Mouse (Mus musculus): ENCODE results near the gene Sec14l2. TPM values are rescaled to one million over a fixed set of nuclear protein-coding genes. Genes with fewer than 3 reads are reported as not detected.
A peak's percentile ranks its signal among the peaks of the same experiment; 100 is the strongest.

Sec14l2 gene
- polyA plus RNA-seq, 1 experiment = 32.2 TPM

DNA sequence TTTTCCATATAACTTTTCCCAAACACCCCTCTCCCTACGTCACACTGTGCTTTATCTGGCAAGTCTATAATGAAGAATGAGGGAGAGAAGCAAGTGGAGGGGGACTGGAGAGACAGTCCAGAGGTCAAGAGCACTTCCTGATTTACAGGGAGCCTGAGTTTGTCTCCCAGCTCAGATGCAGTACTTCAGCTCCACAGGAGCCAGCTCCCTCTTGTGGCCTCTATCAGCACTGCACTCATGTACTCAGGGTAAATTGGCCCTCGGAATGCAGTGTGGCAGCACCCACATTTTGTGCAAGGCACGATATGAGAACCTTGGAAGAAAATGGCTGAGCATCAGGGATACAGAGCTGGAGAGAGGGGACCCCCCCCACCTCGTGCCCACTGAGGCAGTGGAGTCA lies 43.0 kb downstream of the Sec14l2 start:
- DNase-seq = peak; percentile 33 to 53
- Histone ChIP-seq H3K4me1 (ENCODE audit: control insufficient read depth, insufficient read depth, low read length) (no peaks in the 10 kb centered on the region), H3K4me3 (replicated peaks; ENCODE audit: insufficient read depth, low read depth, low read length) (no peak overlapping the region), H3K27me3 (ENCODE audit: control insufficient read depth, insufficient read depth, low read length) (no peaks in the 10 kb centered on the region), H3K27ac (ENCODE audit: insufficient read depth, low read length) (no peak overlapping the region)
- TF ChIP-seq POLR2A (IDR thresholded peaks at IDR 0.05; ENCODE audit: borderline replicate concordance, insufficient read depth, low read length) = no peak
- peak; percentile 82 for TF ChIP-seq CTCF (IDR thresholded peaks at IDR 0.05; ENCODE audit: borderline replicate concordance, insufficient read depth, low read depth, low read length)
- WGBS = 11% methylated on average over 4 of the region's 4 CpGs

DNA sequence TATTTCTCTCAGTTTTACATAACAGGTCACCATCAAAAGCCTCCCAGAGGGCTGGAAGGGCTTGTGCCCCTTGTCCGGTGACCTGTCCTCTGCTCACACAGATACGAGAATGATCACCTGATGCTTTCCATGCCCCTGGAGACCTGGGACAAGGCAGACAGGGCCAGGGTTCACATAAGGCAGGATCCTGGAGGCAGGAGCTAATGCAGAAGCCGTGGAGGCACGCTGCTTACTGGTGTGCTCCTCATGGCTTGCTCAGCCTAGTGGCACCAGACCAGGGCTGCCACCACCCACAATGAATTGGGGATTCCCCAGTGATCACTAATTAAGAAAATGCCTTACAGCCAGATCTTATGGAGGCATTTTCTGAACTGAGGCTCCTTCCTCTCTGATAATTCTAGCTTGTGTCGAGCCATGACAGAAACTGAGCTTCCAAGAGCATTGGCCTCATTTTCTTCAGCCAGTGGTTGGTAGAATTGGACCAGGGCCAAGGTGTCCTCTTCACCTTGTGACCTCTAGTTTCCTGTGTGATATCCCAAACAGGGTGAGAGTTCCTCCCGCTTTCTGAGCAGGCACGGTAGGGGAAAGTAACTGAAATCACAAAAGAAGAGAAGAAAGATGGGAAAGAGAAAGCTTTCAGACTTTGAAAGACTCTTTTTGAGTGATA lies 44.8 kb downstream of the Sec14l2 start:
- Histone ChIP-seq H3K27me3 (ENCODE audit: control insufficient read depth, insufficient read depth, low read length) (no peaks in the 10 kb centered on the region), H3K4me3 (replicated peaks; ENCODE audit: insufficient read depth, low read depth, low read length) (no peak overlapping the region), H3K4me1 (ENCODE audit: control insufficient read depth, insufficient read depth, low read length) (no peaks in the 10 kb centered on the region), H3K27ac (ENCODE audit: insufficient read depth, low read length) (no peak overlapping the region)
- DNase-seq = no peak
- WGBS = 79% methylated on average over 7 of the region's 7 CpGs
- TF ChIP-seq CTCF (IDR thresholded peaks at IDR 0.05; ENCODE audit: borderline replicate concordance, insufficient read depth, low read depth, low read length) = no peak
- TF ChIP-seq POLR2A (IDR thresholded peaks at IDR 0.05; ENCODE audit: borderline replicate concordance, insufficient read depth, low read length) = no peak

DNA sequence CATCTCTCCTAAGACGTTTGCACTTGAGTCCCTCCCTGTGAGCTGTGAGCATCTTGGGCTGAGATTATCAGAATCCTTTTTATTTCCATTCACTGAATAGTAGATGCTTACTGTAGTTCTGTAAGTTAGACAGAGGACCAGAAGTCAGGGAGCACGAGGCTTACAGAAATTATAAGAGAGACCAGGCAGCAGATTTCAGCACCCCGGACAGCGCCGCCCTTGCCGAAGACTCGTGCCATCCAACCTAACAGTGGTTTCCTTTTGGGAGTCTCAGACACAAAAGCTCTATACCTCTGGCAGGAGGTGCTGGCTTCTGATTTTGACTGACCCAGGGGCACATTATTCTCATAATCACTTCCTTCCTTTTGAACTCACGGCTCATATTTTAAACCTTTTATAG lies 46.6 kb downstream of the Sec14l2 start:
- Histone ChIP-seq H3K27me3 (ENCODE audit: control insufficient read depth, insufficient read depth, low read length) (no peaks in the 10 kb centered on the region), H3K4me3 (replicated peaks; ENCODE audit: insufficient read depth, low read depth, low read length) (no peak overlapping the region), H3K27ac (ENCODE audit: insufficient read depth, low read length) (no peak overlapping the region), H3K4me1 (ENCODE audit: control insufficient read depth, insufficient read depth, low read length) (no peaks in the 10 kb centered on the region)
- TF ChIP-seq CTCF (IDR thresholded peaks at IDR 0.05; ENCODE audit: borderline replicate concordance, insufficient read depth, low read depth, low read length) (no peak), POLR2A (IDR thresholded peaks at IDR 0.05; ENCODE audit: borderline replicate concordance, insufficient read depth, low read length) (no peak)
- DNase-seq = no peak
- 25% methylated on average over 8 of the region's 8 CpGs for WGBS

DNA sequence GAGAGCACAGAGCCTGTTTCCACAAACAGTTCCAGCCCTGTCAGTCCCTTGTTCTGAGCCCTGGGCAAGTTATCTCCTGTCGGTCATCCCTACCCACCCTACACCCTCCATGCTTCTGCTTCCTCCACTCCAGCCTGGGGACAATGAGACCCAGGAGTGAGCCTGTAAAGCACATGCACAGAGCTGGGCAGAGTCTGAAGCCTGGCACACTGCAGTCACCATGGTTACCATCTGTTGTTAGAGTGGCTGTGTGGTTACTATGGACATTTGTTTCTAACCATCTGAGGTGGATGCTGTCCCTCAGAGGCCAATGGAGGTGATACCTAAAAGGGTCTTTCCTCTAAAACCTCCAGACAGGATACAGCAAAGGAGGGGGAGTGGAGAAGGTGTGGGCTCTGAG lies 53.6 kb downstream of the Sec14l2 start:
- H3K4me1 ChIP-seq (ENCODE audit: control insufficient read depth, insufficient read depth, low read length) = no peaks in the 10 kb centered on the region
- DNase-seq = no peak
- TF ChIP-seq POLR2A (IDR thresholded peaks at IDR 0.05; ENCODE audit: borderline replicate concordance, insufficient read depth, low read length) (no peak), CTCF (IDR thresholded peaks at IDR 0.05; ENCODE audit: borderline replicate concordance, insufficient read depth, low read depth, low read length) (no peak)
- H3K27ac ChIP-seq (ENCODE audit: insufficient read depth, low read length) = no peak overlapping the region
- 45% methylated on average over 1 of the region's 1 CpGs for WGBS
- H3K4me3 ChIP-seq (replicated peaks; ENCODE audit: insufficient read depth, low read depth, low read length) = no peak overlapping the region
- no peaks in the 10 kb centered on the region for H3K27me3 ChIP-seq (ENCODE audit: control insufficient read depth, insufficient read depth, low read length)

DNA sequence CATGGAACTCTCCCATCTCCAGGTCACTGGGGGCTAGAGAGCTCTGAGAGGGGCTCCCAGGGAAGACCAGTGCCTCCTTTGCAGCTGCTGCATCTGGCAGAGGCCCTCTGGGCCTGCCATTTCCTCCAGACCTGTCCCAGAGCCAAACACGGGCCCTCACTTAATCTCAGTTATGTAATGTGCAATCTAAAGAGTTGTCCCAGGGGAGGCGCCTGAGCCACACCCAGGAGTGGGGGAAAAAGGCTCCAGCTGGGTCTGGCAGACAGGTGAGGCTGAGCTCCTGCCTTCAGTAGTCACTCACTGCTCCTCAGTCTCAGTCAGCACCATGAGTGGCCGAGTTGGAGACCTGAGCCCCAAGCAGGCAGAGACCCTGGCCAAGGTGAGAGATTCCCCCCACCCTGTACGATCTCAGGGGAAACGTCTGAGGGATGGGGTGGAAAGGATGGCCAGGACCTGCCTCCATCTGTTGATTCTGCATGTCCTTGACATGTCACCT lies 58.5 kb downstream of the Sec14l2 start, which contains the start of gene Sec14l3:
Gene Sec14l3 (plus strand): TSS at position 215 of the 496 bp plus-strand sequence.
- no peak within 1 kb of the TSS for H3K27ac ChIP-seq (ENCODE audit: insufficient read depth, low read length)
- H3K4me1 ChIP-seq (ENCODE audit: control insufficient read depth, insufficient read depth, low read length) = no peaks in the 10 kb centered on the region
- no peak within 1 kb of the TSS for H3K4me3 ChIP-seq (replicated peaks; ENCODE audit: insufficient read depth, low read depth, low read length)
- H3K27me3 ChIP-seq (ENCODE audit: control insufficient read depth, insufficient read depth, low read length) = no peaks in the 10 kb centered on the region
- TF ChIP-seq POLR2A (IDR thresholded peaks at IDR 0.05; ENCODE audit: borderline replicate concordance, insufficient read depth, low read length) = no peak
- no peak for DNase-seq
- 49% methylated on average over 5 of the region's 5 CpGs for WGBS

DNA sequence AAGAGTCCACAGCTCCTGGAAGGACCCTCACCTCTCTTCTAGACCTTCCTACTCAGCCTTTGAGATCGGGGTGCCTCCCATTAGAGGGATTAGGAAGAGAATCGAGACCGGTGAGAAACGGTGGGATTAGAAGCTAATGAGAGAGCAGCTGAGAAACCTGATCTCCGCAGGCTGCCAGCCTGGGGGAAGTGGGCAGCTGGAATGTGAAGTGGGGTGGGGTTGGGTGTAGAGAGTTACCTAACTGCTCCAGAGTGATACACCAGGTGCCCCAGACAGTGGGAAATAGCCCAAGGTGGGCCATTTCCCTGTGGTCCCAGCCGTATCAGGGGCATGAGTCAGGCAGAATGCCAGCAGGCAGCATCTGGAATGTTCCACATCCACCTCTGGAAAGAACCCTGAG lies 60.2 kb downstream of the Sec14l2 start:
- no peak overlapping the region for H3K27ac ChIP-seq (ENCODE audit: insufficient read depth, low read length)
- no peak overlapping the region for H3K4me3 ChIP-seq (replicated peaks; ENCODE audit: insufficient read depth, low read depth, low read length)
- WGBS = 70% methylated on average over 6 of the region's 6 CpGs

DNA sequence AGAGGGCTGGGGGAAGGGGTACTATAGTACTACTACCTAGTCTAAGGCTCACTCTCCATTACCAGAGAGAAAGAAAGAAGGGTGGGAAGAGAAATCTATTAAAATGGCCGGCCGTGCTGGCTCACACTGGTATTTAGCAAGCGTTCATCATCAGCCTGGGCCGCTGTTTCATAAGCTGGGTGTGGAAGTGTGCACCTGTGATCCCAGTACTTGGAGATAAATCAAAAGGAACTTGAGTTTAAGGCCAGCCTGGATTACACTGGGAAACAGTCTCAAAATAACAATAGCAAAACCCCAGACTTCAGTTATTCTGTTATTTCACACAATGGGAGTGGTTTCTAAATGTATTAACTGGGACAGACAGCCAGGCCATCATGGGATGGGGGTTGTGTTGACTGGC lies 60.7 kb downstream of the Sec14l2 start:
- TF ChIP-seq POLR2A (IDR thresholded peaks at IDR 0.05; ENCODE audit: borderline replicate concordance, insufficient read depth, low read length) (no peak), CTCF (IDR thresholded peaks at IDR 0.05; ENCODE audit: borderline replicate concordance, insufficient read depth, low read depth, low read length) (no peak)
- WGBS = 91% methylated on average over 4 of the region's 4 CpGs

More for the DNA sequence above, 60.2 kb downstream of the Sec14l2 start:
- H3K4me1 ChIP-seq (ENCODE audit: control insufficient read depth, insufficient read depth, low read length) = no peaks in the 10 kb centered on the region
- TF ChIP-seq CTCF (IDR thresholded peaks at IDR 0.05; ENCODE audit: borderline replicate concordance, insufficient read depth, low read depth, low read length) (no peak), POLR2A (IDR thresholded peaks at IDR 0.05; ENCODE audit: borderline replicate concordance, insufficient read depth, low read length) (no peak)
- H3K27me3 ChIP-seq (ENCODE audit: control insufficient read depth, insufficient read depth, low read length) = no peaks in the 10 kb centered on the region
- DNase-seq = no peak

DNA sequence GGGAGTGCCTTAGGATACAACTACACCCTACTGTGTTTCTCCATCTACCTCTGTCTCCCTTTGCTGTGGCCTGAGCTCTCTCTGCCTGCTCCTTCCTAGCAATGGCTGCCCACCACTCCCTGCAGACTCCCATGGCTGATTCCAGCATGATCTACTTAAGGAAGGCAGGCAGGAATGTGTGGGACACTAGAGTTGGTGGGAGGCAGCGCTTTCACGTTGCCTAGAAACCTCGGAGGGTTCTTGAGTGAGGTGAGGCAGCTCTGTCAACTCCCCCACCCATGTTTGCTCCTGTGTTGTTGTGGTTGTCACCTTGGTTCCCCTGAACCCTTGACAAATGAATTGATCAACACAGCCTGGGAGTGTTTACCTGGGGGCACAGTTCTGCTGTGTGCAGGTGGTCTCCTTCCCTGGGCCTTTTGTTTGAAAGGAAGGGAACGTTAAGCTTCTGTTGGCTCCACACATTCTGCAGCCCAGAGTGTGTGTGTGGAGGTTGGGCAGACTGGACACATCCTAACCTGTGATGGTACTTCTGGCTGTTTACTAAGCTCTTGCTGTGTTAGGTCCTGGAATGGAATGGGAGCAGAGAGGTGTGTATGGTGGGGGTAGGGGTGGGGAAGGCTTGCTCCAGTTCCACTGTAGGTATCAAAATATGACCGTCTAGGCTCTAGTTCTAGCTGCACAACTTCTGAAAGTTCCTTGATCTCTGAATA lies 62.2 kb downstream of the Sec14l2 start:
- H3K27ac ChIP-seq (ENCODE audit: insufficient read depth, low read length) = no peak overlapping the region
- TF ChIP-seq POLR2A (IDR thresholded peaks at IDR 0.05; ENCODE audit: borderline replicate concordance, insufficient read depth, low read length) (no peak), CTCF (IDR thresholded peaks at IDR 0.05; ENCODE audit: borderline replicate concordance, insufficient read depth, low read depth, low read length) (no peak)
- no peak for DNase-seq
- no peak overlapping the region for H3K4me3 ChIP-seq (replicated peaks; ENCODE audit: insufficient read depth, low read depth, low read length)
- no peaks in the 10 kb centered on the region for H3K4me1 ChIP-seq (ENCODE audit: control insufficient read depth, insufficient read depth, low read length)
- 78% methylated on average over 5 of the region's 5 CpGs for WGBS
- H3K27me3 ChIP-seq (ENCODE audit: control insufficient read depth, insufficient read depth, low read length) = no peaks in the 10 kb centered on the region

More for the DNA sequence above, 60.7 kb downstream of the Sec14l2 start:
- H3K4me1 ChIP-seq (ENCODE audit: control insufficient read depth, insufficient read depth, low read length) = no peaks in the 10 kb centered on the region
- no peak overlapping the region for H3K27ac ChIP-seq (ENCODE audit: insufficient read depth, low read length)
- no peaks in the 10 kb centered on the region for H3K27me3 ChIP-seq (ENCODE audit: control insufficient read depth, insufficient read depth, low read length)
- no peak for DNase-seq
- no peak overlapping the region for H3K4me3 ChIP-seq (replicated peaks; ENCODE audit: insufficient read depth, low read depth, low read length)

All from cerebellum, adult 2 months (tissue).